Mouse (Mus musculus): ENCODE results near the gene Actl11. TPM values are rescaled to one million over a fixed set of nuclear protein-coding genes. Genes with fewer than 3 reads are reported as not detected.
A peak's percentile ranks its signal among the peaks of the same experiment; 100 is the strongest.

Actl11 gene
- polyA plus RNA-seq, 1 experiment from 2014 or later = not detected

DNA sequence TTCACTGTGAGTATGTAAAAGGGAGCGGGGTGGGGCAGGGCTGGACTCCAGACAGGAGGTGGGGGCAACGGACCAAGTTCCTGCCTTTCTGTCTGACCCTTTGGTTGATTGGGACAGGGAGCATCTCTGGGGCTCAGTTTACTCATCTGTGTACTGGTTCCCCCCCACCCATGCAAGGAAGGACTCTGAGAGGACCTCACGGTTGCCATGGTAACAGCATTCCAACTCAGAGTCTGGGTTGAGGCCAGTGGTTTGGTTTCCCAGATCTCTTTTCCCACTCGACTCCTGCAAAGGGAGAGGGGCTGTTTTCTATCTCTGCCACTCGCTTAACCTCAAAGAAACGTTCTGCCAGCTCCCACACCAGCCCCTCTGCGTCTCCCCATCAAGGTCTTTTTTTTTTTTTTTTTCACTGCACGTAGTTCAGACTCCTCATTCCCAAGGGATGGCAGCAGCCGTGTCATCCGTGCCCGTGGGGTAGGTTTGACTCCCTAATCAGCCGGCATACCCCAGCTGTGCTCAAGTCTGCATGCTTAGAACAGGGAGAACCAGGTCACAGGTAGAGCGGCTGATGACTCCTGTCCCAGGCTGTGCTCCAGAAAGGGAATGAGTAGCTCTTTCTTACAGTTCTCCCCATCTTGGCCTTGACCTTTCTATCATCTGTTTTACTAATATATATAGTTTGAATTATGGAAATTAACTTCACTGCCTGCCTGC is 10.2 kb upstream of the Actl11 start:
- no peaks in the 10 kb centered on the region for H3K9me3 ChIP-seq (ENCODE audit: low read length)
- no peaks in the 10 kb centered on the region for H3K36me3 ChIP-seq (ENCODE audit: insufficient read depth, low read length)
- no peak overlapping the region for H3K9ac ChIP-seq (replicated peaks; ENCODE audit: low read depth)
- H3K4me2 ChIP-seq (replicated peaks; ENCODE audit: low read depth, low read length) = no peak overlapping the region
- peak; percentile 21; the same call in 1 of the 2 replicates for ATAC-seq
- peak; percentile 34 for DNase-seq (ENCODE audit: low spot score)
- no peak overlapping the region for H3K4me3 ChIP-seq (ENCODE audit: low read depth, low read length)
- H3K27me3 ChIP-seq (replicated peaks; ENCODE audit: insufficient read depth, low read length) = no peaks in the 10 kb centered on the region
- H3K4me1 ChIP-seq (ENCODE audit: insufficient read depth, low read depth, low read length) = no peaks in the 10 kb centered on the region
- H3K27ac ChIP-seq (ENCODE audit: low read length) = no peak overlapping the region
- TF ChIP-seq CTCF (IDR thresholded peaks at IDR 0.05) (no peak), EP300 (IDR thresholded peaks at IDR 0.05) (no peak)
- 31% methylated on average over 13 of the region's 13 CpGs for WGBS

- Histone ChIP-seq H3K4me1 (ENCODE audit: insufficient read depth, low read depth, low read length) (no peaks in the 10 kb centered on the region), H3K4me2 (replicated peaks; ENCODE audit: low read depth, low read length) (no peak overlapping the region), H3K4me3 (ENCODE audit: low read depth, low read length) (no peak overlapping the region), H3K27ac (ENCODE audit: low read length) (no peak overlapping the region), H3K9ac (replicated peaks; ENCODE audit: low read depth) (no peak overlapping the region), H3K9me3 (ENCODE audit: low read length) (no peaks in the 10 kb centered on the region), H3K27me3 (replicated peaks; ENCODE audit: insufficient read depth, low read length) (no peaks in the 10 kb centered on the region), H3K36me3 (ENCODE audit: insufficient read depth, low read length) (no peaks in the 10 kb centered on the region)
- no peak for DNase-seq (ENCODE audit: low spot score)
- 75% methylated on average over 6 of the region's 6 CpGs for WGBS
- TF ChIP-seq CTCF (IDR thresholded peaks at IDR 0.05) (no peak), EP300 (IDR thresholded peaks at IDR 0.05) (no peak)
- ATAC-seq = no peak
These were observed 9.4 kb upstream of the Actl11 start for GRCm38 (mm10) chr9:107918884-107919283.

GRCm38 (mm10) chr9:107919441-107919840 is 8.8 kb upstream of the Actl11 start:
- Histone ChIP-seq H3K4me3 (ENCODE audit: low read depth, low read length) (no peak overlapping the region), H3K9me3 (ENCODE audit: low read length) (no peaks in the 10 kb centered on the region), H3K27ac (ENCODE audit: low read length) (no peak overlapping the region), H3K36me3 (ENCODE audit: insufficient read depth, low read length) (no peaks in the 10 kb centered on the region), H3K4me1 (ENCODE audit: insufficient read depth, low read depth, low read length) (no peaks in the 10 kb centered on the region), H3K9ac (replicated peaks; ENCODE audit: low read depth) (no peak overlapping the region), H3K27me3 (replicated peaks; ENCODE audit: insufficient read depth, low read length) (no peaks in the 10 kb centered on the region), H3K4me2 (replicated peaks; ENCODE audit: low read depth, low read length) (no peak overlapping the region)
- WGBS = 73% methylated on average over 5 of the region's 5 CpGs
- ATAC-seq (no peak), DNase-seq (ENCODE audit: low spot score) (no peak)
- no peak for TF ChIP-seq CTCF (IDR thresholded peaks at IDR 0.05)
- TF ChIP-seq EP300 (IDR thresholded peaks at IDR 0.05) = no peak

DNA sequence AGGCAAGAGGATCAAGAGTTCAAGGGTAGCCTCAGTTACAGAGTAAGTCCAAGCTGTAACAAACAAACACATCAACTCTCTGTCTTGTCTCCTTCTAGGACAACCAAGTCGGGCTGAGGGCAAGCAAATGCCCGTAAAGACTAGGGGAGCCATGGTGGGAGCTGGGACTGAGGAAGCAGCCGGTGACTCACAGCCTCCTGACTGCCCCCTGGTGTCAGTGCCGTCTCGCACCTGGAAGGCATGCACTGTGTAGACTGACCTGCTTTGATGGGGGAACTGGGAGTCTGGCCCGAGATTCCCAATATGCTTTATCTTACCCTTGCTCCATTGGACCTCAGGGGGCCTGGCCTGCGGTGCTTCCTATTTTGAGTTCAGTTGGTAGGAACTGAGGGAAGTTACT is 5.2 kb upstream of the Actl11 start:
- peak; percentile 76 for TF ChIP-seq CTCF (IDR thresholded peaks at IDR 0.05)
- no peak for TF ChIP-seq EP300 (IDR thresholded peaks at IDR 0.05)
- H3K4me1 ChIP-seq (ENCODE audit: insufficient read depth, low read depth, low read length) = no peaks in the 10 kb centered on the region; the same call in 1 of the 2 replicates
- no peaks in the 10 kb centered on the region for H3K27me3 ChIP-seq (replicated peaks; ENCODE audit: insufficient read depth, low read length)
- no peak for ATAC-seq
- no peak overlapping the region for H3K27ac ChIP-seq (ENCODE audit: low read length)
- no peaks in the 10 kb centered on the region for H3K36me3 ChIP-seq (ENCODE audit: insufficient read depth, low read length)
- H3K9ac ChIP-seq (replicated peaks; ENCODE audit: low read depth) = no peak overlapping the region
- H3K4me3 ChIP-seq (ENCODE audit: low read depth, low read length) = no peak overlapping the region
- H3K4me2 ChIP-seq (replicated peaks; ENCODE audit: low read depth, low read length) = no peak overlapping the region
- 30% methylated on average over 7 of the region's 7 CpGs for WGBS
- peak; percentile 33 for DNase-seq (ENCODE audit: low spot score)
- no peaks in the 10 kb centered on the region for H3K9me3 ChIP-seq (ENCODE audit: low read length)

DNA sequence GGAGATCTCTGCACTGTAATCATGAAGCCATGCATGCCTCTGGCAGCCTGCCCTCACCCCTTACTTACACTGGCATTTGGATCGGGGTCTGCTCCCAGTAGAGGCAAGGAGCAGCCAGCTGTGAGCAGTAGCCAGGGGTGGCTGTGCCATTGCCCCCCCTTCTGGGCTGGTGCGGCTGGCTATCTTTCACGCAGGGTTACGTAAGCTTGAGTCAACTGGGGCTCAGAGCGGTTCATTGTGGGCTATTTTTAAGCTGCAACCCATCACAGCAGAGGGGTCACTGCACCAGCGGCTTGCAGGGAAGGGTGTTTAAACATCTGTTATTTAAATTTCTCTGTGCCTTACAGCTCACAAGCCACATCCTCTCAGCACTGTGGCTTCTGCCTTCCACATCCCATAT is 4.3 kb upstream of the Actl11 start:
- Histone ChIP-seq H3K9ac (replicated peaks; ENCODE audit: low read depth) (no peak overlapping the region), H3K27me3 (replicated peaks; ENCODE audit: insufficient read depth, low read length) (no peaks in the 10 kb centered on the region), H3K4me3 (ENCODE audit: low read depth, low read length) (no peak overlapping the region), H3K4me1 (ENCODE audit: insufficient read depth, low read depth, low read length) (no peaks in the 10 kb centered on the region; the same call in 1 of the 2 replicates), H3K27ac (ENCODE audit: low read length) (no peak overlapping the region), H3K36me3 (ENCODE audit: insufficient read depth, low read length) (no peaks in the 10 kb centered on the region), H3K4me2 (replicated peaks; ENCODE audit: low read depth, low read length) (no peak overlapping the region), H3K9me3 (ENCODE audit: low read length) (no peaks in the 10 kb centered on the region)
- DNase-seq (ENCODE audit: low spot score) (peak; percentile 39), ATAC-seq (peak; percentile 41; the same call in 1 of the 2 replicates)
- 22% methylated on average over 6 of the region's 6 CpGs for WGBS
- TF ChIP-seq EP300 (IDR thresholded peaks at IDR 0.05) = no peak
- no peak for TF ChIP-seq CTCF (IDR thresholded peaks at IDR 0.05)

DNA sequence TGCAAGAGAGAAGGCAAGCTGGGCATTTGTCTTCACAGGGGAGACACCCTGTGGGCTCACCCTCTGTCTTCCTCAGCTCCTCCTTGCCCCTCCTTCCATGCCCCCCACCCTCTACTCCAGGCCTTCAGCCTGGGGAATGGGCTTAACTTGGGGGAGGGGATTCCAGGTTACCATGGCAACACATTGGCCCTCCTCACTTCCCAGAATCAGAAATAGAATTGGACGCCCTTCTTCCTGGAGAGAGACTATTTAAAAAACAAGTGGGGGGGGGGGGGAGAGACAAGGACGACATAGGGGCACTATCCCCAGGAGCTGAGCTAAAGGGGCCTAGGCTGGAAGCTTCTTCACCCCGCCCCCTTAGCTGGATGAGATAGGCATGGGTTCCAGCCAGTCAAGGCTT is 3.0 kb upstream of the Actl11 start:
- H3K4me1 ChIP-seq (ENCODE audit: insufficient read depth, low read depth, low read length) = no peaks in the 10 kb centered on the region; the same call in 1 of the 2 replicates
- TF ChIP-seq EP300 (IDR thresholded peaks at IDR 0.05) (no peak), CTCF (IDR thresholded peaks at IDR 0.05) (no peak)
- no peak for ATAC-seq
- no peak overlapping the region for H3K27ac ChIP-seq (ENCODE audit: low read length)
- no peak for DNase-seq (ENCODE audit: low spot score)
- H3K4me3 ChIP-seq (ENCODE audit: low read depth, low read length) = no peak overlapping the region
- no peaks in the 10 kb centered on the region for H3K36me3 ChIP-seq (ENCODE audit: insufficient read depth, low read length)
- no peak overlapping the region for H3K9ac ChIP-seq (replicated peaks; ENCODE audit: low read depth)
- H3K4me2 ChIP-seq (replicated peaks; ENCODE audit: low read depth, low read length) = no peak overlapping the region
- WGBS = 27% methylated on average over 3 of the region's 3 CpGs
- no peaks in the 10 kb centered on the region for H3K27me3 ChIP-seq (replicated peaks; ENCODE audit: insufficient read depth, low read length)
- no peaks in the 10 kb centered on the region for H3K9me3 ChIP-seq (ENCODE audit: low read length)
